Mouse (Mus musculus) intestine, embryonic 16.5 days (tissue): Measurements from ENCODE around the gene Tepp. TPM values are rescaled to one million over a fixed set of nuclear protein-coding genes. Genes with fewer than 3 reads are reported as not detected.

Source experiments
- ATAC-seq: fragments of 200-750 bp; cut with Nextera tagmentation; 2 replicates; pipeline ENCODE4 v1.8.0; 2017; ENCODE audit warnings: moderate TSS enrichment, moderate library complexity
- H3K27ac ChIP-seq: fragments of 300-500 bp; sonication (generic); 2 replicates; pipeline ENCODE4 v1.5.1; 2014; ENCODE audit warnings: mild to moderate bottlenecking, low read length
- H3K27me3 ChIP-seq: fragments of 300-500 bp; sonication (generic); replicated peaks from 2 replicates; pipeline ENCODE4 v1.6.1; 2014; ENCODE audit warnings: low read length, control low read depth, mixed read lengths; ENCODE audit not compliant: control insufficient read depth, insufficient read depth
- H3K36me3 ChIP-seq: fragments of 300-500 bp; sonication (generic); 2 replicates; pipeline ENCODE4 v1.6.1; 2014; ENCODE audit warnings: low read length, control low read depth; ENCODE audit not compliant: control insufficient read depth, insufficient read depth
- H3K4me1 ChIP-seq: fragments of 300-500 bp; sonication (generic); 2 replicates; pipeline ENCODE4 v1.6.1; 2014; ENCODE audit warnings: low read length, control low read depth, mixed read lengths; ENCODE audit not compliant: control insufficient read depth, insufficient read depth
- H3K4me2 ChIP-seq: fragments of 300-500 bp; sonication (generic); 2 replicates; pipeline ENCODE4 v1.6.1; 2014; ENCODE audit warnings: low read depth, low read length, control low read depth
- H3K4me3 ChIP-seq: fragments of 300-500 bp; sonication (generic); 2 replicates; pipeline ENCODE4 v1.5.1; 2014; ENCODE audit warnings: mild to moderate bottlenecking, low read length
- H3K9ac ChIP-seq: fragments of 300-500 bp; sonication (generic); 2 replicates; pipeline ENCODE4 v1.6.1; 2014; ENCODE audit warnings: low read depth, low read length
- H3K9me3 ChIP-seq: fragments of 300-500 bp; sonication (generic); 2 replicates; pipeline ENCODE4 v1.6.1; 2016; ENCODE audit warnings: low read length, control low read depth; ENCODE audit not compliant: control insufficient read depth
- WGBS: fragments of 180-500 bp; shearing (Covaris S2); extraction: QIAGEN DNeasy Blood & Tissue Kit; methylation state at CpG from one replicate; pipeline ENCODE4 v1.1.7; 2014; 5-methylcytosine and 5-hydroxymethylcytosine counted together
- polyA plus RNA-seq: library from polyadenylated mRNA; unstranded; fragments of >200 nt; fragmentation: Nextera tagmentation; extraction: Ambion mirVana; gene quantifications from 2 replicates; pipeline ENCODE4 v1.2.1, GENCODE M21; 2015

Gene Tepp
- polyA plus RNA-seq, 1 experiment from 2014 or later = not detected

DNA sequence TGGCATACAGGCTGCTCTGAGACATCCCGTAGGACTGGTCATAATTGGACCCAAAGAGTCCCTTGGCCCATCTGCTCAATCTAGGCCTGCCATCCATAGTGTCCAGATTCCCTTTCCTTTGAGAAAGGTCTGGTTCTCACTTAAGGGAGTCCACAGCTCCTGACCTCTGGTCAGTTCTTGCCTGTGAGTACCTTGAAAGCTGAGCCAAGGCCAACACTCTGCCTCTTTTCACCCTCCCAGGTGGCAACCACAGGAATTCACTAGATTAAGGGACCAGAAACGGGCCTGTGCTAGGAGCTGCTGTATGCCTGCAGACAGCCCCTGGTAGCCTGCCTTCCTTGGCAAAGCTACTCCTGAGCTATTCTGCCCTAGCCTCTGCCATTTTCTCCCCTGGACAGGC, 44.2 kb downstream of the Tepp start:
- H3K4me2 ChIP-seq = no peak overlapping the region

DNA sequence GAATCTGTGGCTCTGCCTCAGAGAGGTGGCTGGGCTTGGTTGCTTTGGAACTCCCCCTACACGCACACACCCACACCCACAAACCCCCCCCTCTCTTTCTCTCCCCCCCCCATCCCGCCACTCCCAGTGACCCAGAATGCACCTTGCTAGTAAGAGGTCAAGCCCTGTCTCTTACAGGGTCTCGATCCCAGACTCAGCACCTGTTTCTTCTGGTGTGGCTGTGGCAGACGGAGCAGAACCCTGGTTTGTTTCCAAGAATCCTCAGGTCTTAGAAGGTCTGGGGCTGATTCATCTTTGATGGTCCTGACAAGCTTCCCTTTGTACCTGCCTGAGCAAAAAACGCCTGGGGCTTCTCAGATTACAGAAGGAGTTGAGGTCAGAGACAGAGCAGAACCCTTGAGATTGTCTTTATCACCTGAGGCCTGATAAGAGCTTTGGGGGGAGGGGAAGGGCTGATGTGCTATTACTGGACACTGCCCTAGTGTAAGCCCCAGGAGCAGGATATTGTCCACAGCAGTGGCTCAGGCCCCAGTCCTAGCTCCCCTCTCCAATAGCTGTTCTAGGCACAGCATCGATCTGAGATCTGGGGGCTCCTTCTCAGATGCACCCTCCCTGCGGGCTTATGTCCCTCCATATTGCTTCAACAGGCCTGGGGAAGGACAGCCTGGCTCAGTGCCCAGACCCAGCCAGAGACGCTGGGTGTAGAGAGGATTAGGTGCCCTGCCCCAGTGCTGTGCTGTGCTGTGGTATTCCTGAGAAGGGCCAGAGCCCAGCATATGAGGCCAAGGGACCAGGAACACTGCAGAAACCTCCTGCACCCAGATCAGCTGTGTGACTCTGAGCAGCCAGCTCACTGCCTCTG, 48.4 kb downstream of the Tepp start:
- H3K27me3 ChIP-seq = no peaks in the 10 kb centered on the region
- WGBS = 19% methylated on average over 8 of the region's 8 CpGs
- H3K9ac ChIP-seq = peak overlapping the region; percentile 34; the same call in 1 of the 2 replicates
- no peaks in the 10 kb centered on the region for H3K36me3 ChIP-seq
- H3K27ac ChIP-seq = peak overlapping the region; percentile 87
- no peaks in the 10 kb centered on the region for H3K9me3 ChIP-seq
- ATAC-seq = peak; percentile 82
- peaks cover 52% of the 10 kb centered on the region for H3K4me1 ChIP-seq
- H3K4me2 ChIP-seq = peak overlapping the region; percentile 21
- H3K4me3 ChIP-seq = no peak overlapping the region

More for the DNA sequence above, 44.2 kb downstream of the Tepp start:
- H3K9ac ChIP-seq = no peak overlapping the region
- H3K4me1 ChIP-seq = peaks cover 40% of the 10 kb centered on the region
- WGBS = 87% methylated on average over 2 of the region's 2 CpGs
- no peaks in the 10 kb centered on the region for H3K9me3 ChIP-seq
- no peak overlapping the region for H3K27ac ChIP-seq
- ATAC-seq = no peak
- H3K36me3 ChIP-seq = no peaks in the 10 kb centered on the region
- H3K4me3 ChIP-seq = no peak overlapping the region
- no peaks in the 10 kb centered on the region for H3K27me3 ChIP-seq

DNA sequence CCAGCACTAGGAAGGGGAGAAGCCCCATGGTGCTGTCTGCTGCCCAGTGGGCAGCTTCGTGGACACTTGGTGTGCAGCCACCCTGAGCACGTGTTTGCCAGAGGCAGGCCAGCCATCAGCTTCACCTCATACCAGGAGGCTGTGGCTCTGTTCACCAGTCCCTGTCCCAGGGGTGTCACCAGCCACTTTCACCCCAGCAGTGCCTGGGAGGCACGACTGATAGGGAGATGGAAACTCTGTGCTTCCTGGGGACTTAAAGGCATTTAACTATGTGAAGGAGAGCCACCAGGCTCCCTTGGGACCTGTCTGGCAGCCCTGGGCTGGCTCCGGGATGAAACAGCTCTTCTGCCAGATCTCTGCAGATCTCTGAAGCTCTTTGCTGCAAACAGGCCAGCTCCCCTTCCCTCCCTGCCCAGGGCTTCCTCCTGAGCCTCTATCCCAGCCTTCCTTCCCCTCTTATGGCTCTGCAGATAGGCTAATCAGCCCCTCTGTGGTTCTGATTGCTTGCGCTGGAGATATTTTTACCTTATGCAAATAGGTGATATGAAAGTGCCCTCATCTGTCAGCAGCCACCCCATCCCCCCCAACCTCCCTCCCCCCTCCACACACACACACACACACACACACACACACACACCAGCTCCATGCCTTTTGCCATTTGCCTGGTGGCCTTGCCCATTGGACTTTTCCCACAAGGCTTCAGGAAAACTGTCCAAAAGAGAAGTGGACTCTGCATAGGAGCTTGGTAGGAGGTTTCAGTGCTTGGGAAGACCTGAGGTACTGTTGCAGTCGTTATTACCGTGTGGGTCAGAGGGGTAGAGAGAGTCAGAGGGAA, 50.0 kb downstream of the Tepp start:
- Histone ChIP-seq H3K9me3 (no peaks in the 10 kb centered on the region), H3K27me3 (no peaks in the 10 kb centered on the region), H3K9ac (peak overlapping the region; percentile 46; the same call in 1 of the 2 replicates), H3K4me1 (peaks cover 51% of the 10 kb centered on the region), H3K36me3 (no peaks in the 10 kb centered on the region), H3K4me3 (no peak overlapping the region), H3K4me2 (0 out of 2 replicates have a peak overlapping the region, but pooled peaks have one; percentile 5), H3K27ac (peak overlapping the region; percentile 87)
- WGBS = 25% methylated on average over 7 of the region's 7 CpGs
- ATAC-seq = peak; percentile 22

DNA sequence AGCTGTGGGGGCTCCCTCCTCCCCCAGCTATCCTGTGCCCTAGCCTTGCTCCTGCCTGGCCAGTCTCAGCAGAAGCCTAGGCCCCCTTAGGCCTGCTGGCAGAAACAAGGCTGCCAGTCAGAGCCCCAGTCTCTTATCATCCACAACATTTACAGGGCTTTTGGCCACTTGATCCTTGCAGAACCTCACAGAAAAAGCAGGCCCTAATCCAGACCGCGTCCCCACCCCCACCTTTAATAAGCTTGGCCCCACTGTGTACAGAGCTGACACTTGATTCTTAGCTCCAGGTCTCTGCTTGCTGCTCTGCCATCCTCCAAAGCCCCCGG, 50.6 kb downstream of the Tepp start:
- Histone ChIP-seq H3K9ac (peak overlapping the region; percentile 40), H3K4me1 (peaks cover 47% of the 10 kb centered on the region), H3K27ac (peak overlapping the region; percentile 71), H3K27me3 (no peaks in the 10 kb centered on the region), H3K4me3 (no peak overlapping the region), H3K4me2 (no peak overlapping the region), H3K9me3 (no peaks in the 10 kb centered on the region), H3K36me3 (no peaks in the 10 kb centered on the region)
- no peak for ATAC-seq
- 69% methylated on average over 3 of the region's 3 CpGs for WGBS

DNA sequence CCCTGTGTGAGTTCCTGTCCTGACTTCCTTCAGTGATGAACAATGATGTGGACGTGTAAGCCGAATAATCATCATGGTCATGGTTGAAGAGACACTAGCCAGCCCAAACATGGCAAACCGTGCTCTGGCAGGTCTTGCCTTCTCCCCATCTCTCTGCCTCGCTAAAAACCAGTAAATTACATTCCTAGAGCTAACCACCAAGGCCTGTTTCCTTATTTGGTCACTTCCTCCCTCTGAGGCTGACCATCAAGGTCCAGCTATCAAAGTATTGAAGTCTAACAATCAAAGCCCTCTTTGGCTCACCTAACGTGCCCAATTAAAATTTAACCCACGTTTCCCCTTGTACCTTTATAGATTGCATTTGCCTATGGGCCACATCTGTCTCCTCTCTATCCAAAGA, 51.9 kb downstream of the Tepp start:
- Histone ChIP-seq H3K27ac (no peak overlapping the region), H3K9ac (no peak overlapping the region), H3K27me3 (no peaks in the 10 kb centered on the region), H3K4me2 (no peak overlapping the region), H3K9me3 (no peaks in the 10 kb centered on the region), H3K36me3 (no peaks in the 10 kb centered on the region), H3K4me1 (peaks cover 39% of the 10 kb centered on the region), H3K4me3 (no peak overlapping the region)
- WGBS = 47% methylated on average over 6 of the region's 6 CpGs
- no peak for ATAC-seq

DNA sequence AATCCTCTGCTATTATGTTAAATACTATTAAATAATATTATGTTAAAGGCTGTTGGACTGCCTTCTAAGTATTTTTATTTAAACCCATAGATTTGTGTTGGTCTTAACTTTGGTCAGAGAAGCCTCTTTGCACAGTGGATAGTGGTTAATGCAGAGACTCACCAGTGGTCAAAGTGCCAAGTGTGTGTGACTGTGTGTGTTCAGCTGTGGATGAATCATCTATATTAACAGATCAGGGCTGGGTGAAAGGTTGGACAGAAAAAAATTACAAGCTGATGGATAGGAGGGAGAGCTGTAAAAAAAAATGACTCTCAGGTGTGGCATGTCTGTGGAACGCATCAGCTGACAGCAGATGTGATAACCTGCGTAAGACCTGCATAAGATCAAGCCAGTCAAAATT, 53.5 kb downstream of the Tepp start:
- Histone ChIP-seq H3K27ac (no peak overlapping the region), H3K9ac (no peak overlapping the region), H3K4me1 (peaks cover 30% of the 10 kb centered on the region), H3K4me2 (no peak overlapping the region), H3K27me3 (no peaks in the 10 kb centered on the region), H3K4me3 (no peak overlapping the region), H3K9me3 (no peaks in the 10 kb centered on the region), H3K36me3 (0 out of 2 replicates have a peak, but pooled peaks cover 4% of the 10 kb centered on the region)
- peak; percentile 49 for ATAC-seq
- 80% methylated on average over 2 of the region's 2 CpGs for WGBS

DNA sequence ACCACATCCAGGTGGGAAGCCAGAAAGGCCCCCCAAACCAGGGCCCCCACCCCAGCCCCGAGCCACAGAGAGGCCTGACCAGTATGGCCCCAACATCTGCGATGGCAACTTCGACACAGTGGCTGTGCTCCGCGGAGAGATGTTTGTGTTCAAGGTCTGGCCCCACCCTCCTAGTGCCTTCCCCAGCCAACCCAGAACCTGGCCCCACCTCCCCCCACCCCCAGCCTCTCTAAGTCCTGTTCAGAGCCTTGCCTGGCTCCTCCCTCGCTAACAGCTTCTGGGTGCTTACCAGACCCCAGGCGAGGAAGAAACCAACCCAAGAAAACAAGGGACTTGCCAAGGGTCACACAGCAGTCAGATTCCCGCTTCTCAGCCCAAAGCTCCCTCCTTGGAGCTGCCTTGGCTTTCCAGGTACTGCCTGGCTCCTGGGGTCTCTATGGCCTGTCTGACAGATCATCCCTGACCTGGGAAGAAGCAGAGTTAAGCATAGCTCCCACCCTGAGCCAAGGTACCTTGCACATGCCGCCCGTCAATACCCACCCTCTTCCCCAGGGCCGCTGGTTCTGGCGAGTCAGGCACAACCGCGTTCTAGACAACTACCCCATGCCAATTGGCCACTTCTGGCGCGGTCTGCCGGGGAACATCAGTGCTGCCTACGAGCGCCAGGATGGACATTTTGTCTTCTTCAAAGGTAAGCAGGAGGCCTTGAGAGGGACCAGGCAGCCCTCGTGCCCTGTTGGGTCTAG, 59.4 kb downstream of the Tepp start:
- Histone ChIP-seq H3K36me3 (0 out of 2 replicates have a peak, but pooled peaks cover 4% of the 10 kb centered on the region), H3K9ac (peak overlapping the region; percentile 64), H3K4me1 (peaks cover 13% of the 10 kb centered on the region), H3K27me3 (no peaks in the 10 kb centered on the region), H3K4me3 (peak overlapping the region; percentile 33), H3K27ac (peak overlapping the region; percentile 46; the same call in 1 of the 2 replicates), H3K4me2 (peak overlapping the region; percentile 49), H3K9me3 (no peaks in the 10 kb centered on the region)
- 46% methylated on average over 20 of the region's 20 CpGs for WGBS
- peak; percentile 85 for ATAC-seq

DNA sequence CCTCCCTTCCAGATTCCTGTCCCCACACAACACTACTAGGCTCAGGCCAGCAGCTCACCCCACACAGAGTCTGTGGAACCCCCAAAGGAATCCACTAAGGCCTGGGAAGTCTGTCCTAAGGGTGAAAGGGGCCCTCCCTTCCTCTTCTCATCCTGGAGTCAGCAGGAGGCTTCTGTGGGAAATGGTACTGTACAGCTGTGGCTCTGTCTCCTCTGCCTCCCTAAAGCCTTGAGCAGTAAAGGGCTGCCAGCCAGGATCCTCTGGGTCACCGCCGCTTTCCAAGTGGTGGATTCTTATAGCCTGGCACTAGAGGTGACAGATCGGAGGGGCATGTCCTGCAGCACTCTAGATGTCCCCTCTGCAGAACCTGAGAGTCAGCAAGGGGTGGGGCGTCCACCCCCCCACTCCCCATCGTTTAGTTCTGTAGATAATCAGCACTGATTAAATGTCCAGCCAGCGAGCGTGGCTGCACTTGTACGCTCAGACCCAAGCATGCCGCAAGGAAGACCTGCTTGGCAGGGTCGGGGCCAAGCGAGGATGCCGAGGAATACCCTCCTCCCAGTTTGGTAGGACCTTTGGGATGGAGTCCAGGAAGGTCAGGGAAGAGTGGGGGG, 63.1 kb downstream of the Tepp start:
- 0 out of 2 replicates have a peak, but pooled peaks cover under 1% of the 10 kb centered on the region for H3K36me3 ChIP-seq
- no peak overlapping the region for H3K4me2 ChIP-seq
- no peaks in the 10 kb centered on the region for H3K9me3 ChIP-seq
- no peak overlapping the region for H3K4me3 ChIP-seq
- WGBS = 62% methylated on average over 12 of the region's 12 CpGs
- H3K27ac ChIP-seq = no peak overlapping the region
- peaks cover 24% of the 10 kb centered on the region for H3K4me1 ChIP-seq
- no peak overlapping the region for H3K9ac ChIP-seq
- no peaks in the 10 kb centered on the region for H3K27me3 ChIP-seq
- no peak for ATAC-seq
